Mouse (Mus musculus): ENCODE results near the gene Cbln3. TPM values are rescaled to one million over a fixed set of nuclear protein-coding genes. Genes with fewer than 3 reads are reported as not detected.
A peak's percentile ranks its signal among the peaks of the same experiment; 100 is the strongest.

Gene Cbln3
- polyA plus RNA-seq, 1 experiment from 2014 or later = 0.29 TPM

GRCm38 (mm10) chr14:55877469-55878315, 6.5 kb downstream of the Cbln3 start:
- 30% methylated on average over 14 of the region's 14 CpGs for WGBS
- H3K4me2 ChIP-seq (replicated peaks) = no peak overlapping the region
- H3K27ac ChIP-seq (replicated peaks) = no peak overlapping the region
- H3K27me3 ChIP-seq = no peaks in the 10 kb centered on the region
- H3K4me1 ChIP-seq = peaks cover 11% of the 10 kb centered on the region
- no peaks in the 10 kb centered on the region for H3K9me3 ChIP-seq
- no peak overlapping the region for H3K9ac ChIP-seq (replicated peaks)
- H3K36me3 ChIP-seq = peaks cover 4% of the 10 kb centered on the region
- no peak overlapping the region for H3K4me3 ChIP-seq
- ATAC-seq (replicated peaks) = no peak

DNA sequence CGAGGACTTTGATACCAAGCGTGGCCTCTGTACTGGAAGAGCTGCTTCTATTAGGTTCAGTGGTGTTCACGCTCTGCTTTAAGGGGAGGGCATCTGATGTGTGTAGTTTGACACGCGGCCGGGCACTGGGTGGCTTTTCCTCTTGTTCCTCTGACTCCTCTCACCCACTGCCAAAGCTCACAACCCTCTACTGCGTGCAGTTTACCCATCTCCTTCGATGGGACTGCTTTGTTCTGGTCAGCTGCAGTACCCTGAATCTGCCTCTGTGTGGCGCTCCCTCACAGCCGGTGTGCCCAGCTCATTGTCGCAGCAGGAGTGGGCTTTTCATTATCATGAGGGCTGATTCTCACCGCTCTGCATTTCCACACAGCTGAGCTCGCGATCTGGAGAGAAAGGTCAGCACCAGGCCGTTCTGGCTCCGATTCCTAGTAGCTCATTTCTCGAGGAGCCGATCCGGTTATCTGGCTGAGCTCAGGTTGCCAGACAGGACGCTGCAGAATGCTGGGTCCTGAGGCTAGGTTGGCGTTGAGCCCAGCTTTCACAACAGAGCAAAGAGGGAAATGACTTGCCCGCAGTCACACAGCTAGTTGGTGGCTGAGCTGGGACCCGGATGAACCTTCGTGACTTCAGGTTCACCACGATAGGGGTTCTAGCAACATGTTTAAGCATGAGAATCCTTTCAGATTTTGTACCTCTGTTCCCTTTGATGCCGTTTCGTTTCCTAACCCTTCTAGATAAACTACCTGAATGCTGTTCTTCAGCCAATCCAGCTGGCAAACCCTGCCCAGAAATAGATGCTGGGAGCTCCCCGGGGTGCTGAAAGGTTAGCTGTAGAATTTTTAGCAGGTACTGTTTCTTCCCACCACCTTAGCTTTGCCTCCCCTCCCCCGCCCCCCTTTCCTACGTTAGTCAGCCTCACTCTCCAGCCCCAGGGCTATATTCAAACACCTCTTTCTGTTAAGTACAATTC, 10.2 kb downstream of the Cbln3 start:
- Histone ChIP-seq H3K27me3 (no peaks in the 10 kb centered on the region), H3K9me3 (no peaks in the 10 kb centered on the region), H3K27ac (replicated peaks) (peak overlapping the region; percentile 32; the same call in 1 of the 2 replicates), H3K9ac (replicated peaks) (peak overlapping the region; percentile 26), H3K4me1 (peaks cover 11% of the 10 kb centered on the region), H3K4me3 (peak overlapping the region; percentile 18), H3K4me2 (replicated peaks) (peak overlapping the region; percentile 33), H3K36me3 (peaks cover 38% of the 10 kb centered on the region)
- WGBS = 17% methylated on average over 30 of the region's 30 CpGs
- ATAC-seq (replicated peaks) = peak; percentile 73

DNA sequence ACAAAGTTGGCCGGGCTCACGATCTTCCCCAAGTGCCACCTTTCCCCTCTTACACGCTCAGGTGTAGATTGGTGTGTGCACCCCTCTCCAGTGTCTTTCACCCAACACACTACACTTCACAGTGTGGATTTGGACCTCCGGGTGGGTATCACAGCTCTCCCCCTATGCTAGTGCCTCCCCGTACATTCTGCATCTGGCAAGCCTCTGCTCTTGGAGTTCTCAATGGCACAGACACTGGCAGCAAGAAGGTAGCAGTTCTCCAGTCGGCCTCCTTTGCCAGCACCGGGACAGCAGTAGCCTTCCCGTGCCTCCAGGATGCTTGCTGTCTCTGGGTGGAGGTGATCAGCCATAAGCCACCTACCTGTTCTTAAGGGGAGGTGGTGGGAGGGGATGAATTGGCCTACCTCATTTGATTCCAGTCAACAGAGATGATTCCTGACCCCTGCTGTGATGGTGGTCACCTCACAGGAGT, 10.9 kb downstream of the Cbln3 start:
- ATAC-seq (replicated peaks) = no peak
- peaks cover 45% of the 10 kb centered on the region for H3K36me3 ChIP-seq

GRCm38 (mm10) chr14:55872551-55872950, 11.6 kb downstream of the Cbln3 start:
- 93% methylated on average over 17 of the region's 17 CpGs for WGBS
- ATAC-seq (replicated peaks) = no peak
- Histone ChIP-seq H3K27ac (replicated peaks) (no peak overlapping the region), H3K9ac (replicated peaks) (no peak overlapping the region), H3K9me3 (no peaks in the 10 kb centered on the region), H3K27me3 (no peaks in the 10 kb centered on the region), H3K4me1 (peaks cover 11% of the 10 kb centered on the region), H3K4me2 (replicated peaks) (no peak overlapping the region), H3K36me3 (peaks cover 52% of the 10 kb centered on the region), H3K4me3 (no peak overlapping the region)

More for the DNA sequence above, 10.9 kb downstream of the Cbln3 start:
- Histone ChIP-seq H3K4me2 (replicated peaks) (no peak overlapping the region), H3K4me1 (peaks cover 11% of the 10 kb centered on the region), H3K9me3 (no peaks in the 10 kb centered on the region), H3K9ac (replicated peaks) (no peak overlapping the region), H3K27ac (replicated peaks) (no peak overlapping the region), H3K4me3 (no peak overlapping the region), H3K27me3 (no peaks in the 10 kb centered on the region)
- 84% methylated on average over 8 of the region's 8 CpGs for WGBS

DNA sequence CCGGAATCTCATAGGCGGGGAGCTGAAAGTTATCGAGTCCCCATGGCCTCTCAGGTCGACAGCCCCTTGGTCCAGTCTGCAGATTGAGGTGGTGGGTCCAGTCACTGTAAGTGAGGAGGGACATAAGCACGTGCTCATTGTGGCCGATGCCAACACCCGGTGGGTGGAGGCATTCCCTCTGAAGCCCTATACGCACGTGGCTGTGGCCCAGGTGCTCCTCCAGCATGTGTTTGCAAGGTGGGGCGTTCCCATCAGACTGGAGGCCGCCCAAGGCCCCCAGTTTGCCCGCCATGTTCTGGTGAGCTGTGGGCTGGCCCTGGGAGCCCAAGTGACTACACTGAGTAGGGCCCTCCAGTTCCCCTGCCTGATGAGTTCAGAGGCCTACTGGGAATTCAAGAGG, 12.2 kb downstream of the Cbln3 start:
- ATAC-seq (replicated peaks) = no peak
- no peak overlapping the region for H3K9ac ChIP-seq (replicated peaks)
- 92% methylated on average over 12 of the region's 12 CpGs for WGBS
- H3K4me1 ChIP-seq = peaks cover 11% of the 10 kb centered on the region
- H3K36me3 ChIP-seq = peaks cover 53% of the 10 kb centered on the region
- no peaks in the 10 kb centered on the region for H3K27me3 ChIP-seq
- H3K27ac ChIP-seq (replicated peaks) = no peak overlapping the region
- H3K4me2 ChIP-seq (replicated peaks) = no peak overlapping the region
- H3K9me3 ChIP-seq = no peaks in the 10 kb centered on the region
- no peak overlapping the region for H3K4me3 ChIP-seq

DNA sequence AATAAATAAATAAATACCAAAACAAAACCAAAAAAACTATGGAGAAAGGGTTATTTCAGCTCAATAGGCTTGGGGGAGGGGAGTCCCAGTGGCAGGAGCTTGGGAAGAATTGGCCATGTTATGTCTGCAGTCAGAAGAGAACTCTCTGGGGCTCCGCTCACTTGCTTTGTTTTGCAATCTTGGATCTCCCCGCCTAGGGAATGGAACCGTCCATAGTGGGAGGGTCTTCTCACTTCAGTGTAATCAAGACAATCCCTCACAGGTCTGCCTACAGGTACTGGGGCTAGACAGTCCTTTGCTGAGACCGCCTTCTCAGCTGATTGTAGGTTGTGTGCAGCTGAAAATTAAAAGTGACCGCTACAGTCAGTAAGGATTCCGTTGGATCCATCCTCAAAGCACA, 14.7 kb downstream of the Cbln3 start:
- Histone ChIP-seq H3K27me3 (no peaks in the 10 kb centered on the region), H3K9me3 (no peaks in the 10 kb centered on the region), H3K4me3 (no peak overlapping the region), H3K27ac (replicated peaks) (no peak overlapping the region), H3K4me1 (peaks cover 11% of the 10 kb centered on the region), H3K4me2 (replicated peaks) (no peak overlapping the region), H3K36me3 (peaks cover 76% of the 10 kb centered on the region), H3K9ac (replicated peaks) (no peak overlapping the region)
- WGBS = 92% methylated on average over 6 of the region's 6 CpGs
- ATAC-seq (replicated peaks) = no peak

GRCm38 (mm10) chr14:55868230-55869026, 15.8 kb downstream of the Cbln3 start:
- no peak overlapping the region for H3K4me2 ChIP-seq (replicated peaks)
- no peaks in the 10 kb centered on the region for H3K27me3 ChIP-seq
- no peak overlapping the region for H3K27ac ChIP-seq (replicated peaks)
- peaks cover 9% of the 10 kb centered on the region for H3K4me1 ChIP-seq
- ATAC-seq (replicated peaks) = no peak
- WGBS = 93% methylated on average over 14 of the region's 14 CpGs
- H3K9me3 ChIP-seq = no peaks in the 10 kb centered on the region
- no peak overlapping the region for H3K9ac ChIP-seq (replicated peaks)
- peaks cover 79% of the 10 kb centered on the region for H3K36me3 ChIP-seq
- H3K4me3 ChIP-seq = no peak overlapping the region

DNA sequence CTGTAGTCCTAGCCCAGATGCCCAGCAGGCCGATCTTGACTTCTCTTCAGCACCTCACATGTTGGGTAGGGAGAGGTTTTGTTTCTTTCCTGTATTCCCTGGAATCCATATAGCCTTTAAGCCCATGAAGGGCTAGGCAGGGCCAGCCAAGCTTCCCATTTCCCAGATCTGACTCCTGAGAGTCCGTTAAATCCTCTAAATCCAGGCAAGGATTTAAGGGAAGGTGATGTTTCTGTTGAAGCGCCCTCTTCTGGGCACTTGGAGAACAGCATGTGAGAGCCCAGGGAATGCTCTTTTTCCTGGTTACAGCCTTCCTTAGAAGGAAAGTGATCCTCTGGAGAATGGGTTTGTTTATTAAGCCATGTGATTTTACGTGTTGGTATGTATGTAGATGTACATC, 17.2 kb downstream of the Cbln3 start:
- WGBS = 37% methylated on average over 4 of the region's 4 CpGs
- Histone ChIP-seq H3K9me3 (no peaks in the 10 kb centered on the region), H3K9ac (replicated peaks) (no peak overlapping the region)

DNA sequence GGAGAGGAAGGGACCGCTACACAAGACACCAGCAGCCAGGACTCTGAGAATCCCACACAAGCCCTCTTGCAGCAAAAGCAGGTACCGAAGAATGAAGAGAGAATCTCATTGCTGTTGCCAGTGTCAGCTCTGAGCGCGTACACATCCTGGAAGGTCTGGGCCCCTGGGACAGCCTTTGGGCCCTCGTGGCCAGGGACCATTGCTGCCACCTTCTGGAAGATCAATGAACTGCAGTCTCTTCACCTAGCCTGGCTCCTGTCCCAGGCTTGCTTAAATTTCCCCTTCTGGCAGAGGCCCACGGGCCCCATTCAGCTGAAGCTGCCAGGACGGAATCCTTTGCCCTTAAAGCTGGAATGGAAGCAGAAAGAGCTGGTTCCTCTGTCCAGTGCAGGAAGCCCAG, 20.4 kb downstream of the Cbln3 start:
- H3K27me3 ChIP-seq = no peaks in the 10 kb centered on the region
- no peak overlapping the region for H3K9ac ChIP-seq (replicated peaks)
- no peaks in the 10 kb centered on the region for H3K9me3 ChIP-seq
- H3K4me3 ChIP-seq = no peak overlapping the region
- H3K4me1 ChIP-seq = peaks cover 21% of the 10 kb centered on the region
- no peak overlapping the region for H3K4me2 ChIP-seq (replicated peaks)
- H3K27ac ChIP-seq (replicated peaks) = no peak overlapping the region
- 25% methylated on average over 7 of the region's 7 CpGs for WGBS
- peaks cover 39% of the 10 kb centered on the region for H3K36me3 ChIP-seq
- peak; percentile 59; the same call in 1 of the 2 replicates for ATAC-seq (replicated peaks)

More for the DNA sequence above, 17.2 kb downstream of the Cbln3 start:
- Histone ChIP-seq H3K4me2 (replicated peaks) (no peak overlapping the region), H3K36me3 (peaks cover 68% of the 10 kb centered on the region), H3K27ac (replicated peaks) (no peak overlapping the region), H3K4me3 (no peak overlapping the region), H3K4me1 (peaks cover 12% of the 10 kb centered on the region), H3K27me3 (no peaks in the 10 kb centered on the region)
- ATAC-seq (replicated peaks) = no peak

DNA sequence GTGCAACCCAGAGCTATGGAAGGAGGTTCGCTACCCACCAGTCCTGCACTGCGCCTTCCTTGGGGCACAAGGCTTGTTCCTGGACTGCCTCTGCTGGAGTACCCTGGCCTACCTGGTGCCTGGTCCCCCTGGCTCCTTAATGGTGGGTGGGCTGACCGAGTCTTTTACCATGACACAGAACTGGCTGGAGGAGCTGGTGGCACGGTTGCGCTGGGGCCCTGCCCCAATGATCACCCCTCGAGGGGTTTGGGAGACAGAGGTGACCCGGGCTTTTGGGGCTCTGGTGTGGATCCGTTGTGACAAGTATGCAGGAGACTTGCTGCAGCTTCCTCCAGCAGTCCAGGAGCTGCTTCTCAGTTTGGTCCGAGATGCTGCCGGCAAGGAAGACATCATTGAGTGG, 21.2 kb downstream of the Cbln3 start:
- WGBS = 95% methylated on average over 10 of the region's 10 CpGs
- no peaks in the 10 kb centered on the region for H3K27me3 ChIP-seq
- no peak overlapping the region for H3K4me2 ChIP-seq (replicated peaks)
- ATAC-seq (replicated peaks) = no peak
- no peak overlapping the region for H3K4me3 ChIP-seq
- H3K27ac ChIP-seq (replicated peaks) = no peak overlapping the region
- H3K9me3 ChIP-seq = no peaks in the 10 kb centered on the region
- peaks cover 21% of the 10 kb centered on the region for H3K4me1 ChIP-seq
- peaks cover 31% of the 10 kb centered on the region for H3K36me3 ChIP-seq
- no peak overlapping the region for H3K9ac ChIP-seq (replicated peaks)

GRCm38 (mm10) chr14:55862186-55862585, 22.0 kb downstream of the Cbln3 start:
- no peak overlapping the region for H3K4me2 ChIP-seq (replicated peaks)
- no peak for ATAC-seq (replicated peaks)
- 65% methylated on average over 6 of the region's 6 CpGs for WGBS
- H3K9me3 ChIP-seq = no peaks in the 10 kb centered on the region
- peaks cover 28% of the 10 kb centered on the region for H3K4me1 ChIP-seq
- no peak overlapping the region for H3K4me3 ChIP-seq
- no peaks in the 10 kb centered on the region for H3K27me3 ChIP-seq
- H3K27ac ChIP-seq (replicated peaks) = no peak overlapping the region
- H3K9ac ChIP-seq (replicated peaks) = no peak overlapping the region
- peaks cover 26% of the 10 kb centered on the region for H3K36me3 ChIP-seq

Data from forebrain, embryonic 15.5 days (tissue).